Mouse (Mus musculus) megakaryocyte, embryonic 14.5 days (primary cell): ENCODE measurements around the gene Gm20388.

ENCODE experiments used
- FLI1 ChIP-seq: IDR thresholded peaks from 2 replicates; pipeline ENCODE4 v1.6.1; 2012; ENCODE audit warnings: low read length, inconsistent platforms, mixed read lengths
- GATA1 ChIP-seq: IDR thresholded peaks from 3 replicates; pipeline ENCODE4 v1.6.1; 2012; ENCODE audit warnings: mixed read lengths, low read length, inconsistent platforms, borderline replicate concordance

- TF ChIP-seq GATA1 (no peak), FLI1 (no peak)
These were observed 4419.8 kb downstream of the Gm20388 start for GRCm38 (mm10) chr8:124330433-124330832.
